Mouse (Mus musculus) ovary, postnatal 14 days (tissue): ENCODE data around the gene Msrb3.

ENCODE experiments used
- DNase-seq: peaks from one replicate; pipeline ENCODE4 v3.0.0; 2022; ENCODE audit warnings: low spot score

Gene Msrb3

GRCm38 (mm10) chr10:120898785-120899762, at the start of gene Msrb3:
TSS of gene Msrb3 (minus strand) at chr10:120899101.
- DNase-seq = peak; percentile 61

GRCm38 (mm10) chr10:120948461-120948860, 49.6 kb upstream of the Msrb3 start:
- no peak for DNase-seq

GRCm38 (mm10) chr10:120947842-120948241, 48.9 kb upstream of the Msrb3 start:
- no peak for DNase-seq

- DNase-seq = no peak
These were observed 47.9 kb upstream of the Msrb3 start for GRCm38 (mm10) chr10:120946847-120947246.

GRCm38 (mm10) chr10:120938904-120939208, 40.0 kb upstream of the Msrb3 start:
- DNase-seq = no peak

GRCm38 (mm10) chr10:120938077-120938903, 39.4 kb upstream of the Msrb3 start:
- no peak for DNase-seq

- no peak for DNase-seq
These were observed 30.6 kb upstream of the Msrb3 start for GRCm38 (mm10) chr10:120929536-120929935.

- DNase-seq = no peak
These were observed 29.3 kb upstream of the Msrb3 start for GRCm38 (mm10) chr10:120928183-120928582.

GRCm38 (mm10) chr10:120926156-120926555, 27.3 kb upstream of the Msrb3 start:
- DNase-seq = no peak

- no peak for DNase-seq
These were observed 22.6 kb upstream of the Msrb3 start for GRCm38 (mm10) chr10:120921501-120921900.

- no peak for DNase-seq
These were observed 21.7 kb upstream of the Msrb3 start for GRCm38 (mm10) chr10:120920604-120921003.

GRCm38 (mm10) chr10:120916250-120916649, 17.3 kb upstream of the Msrb3 start:
- no peak for DNase-seq

GRCm38 (mm10) chr10:120914948-120915631, 16.2 kb upstream of the Msrb3 start:
- DNase-seq = no peak

- no peak for DNase-seq
These were observed 15.4 kb upstream of the Msrb3 start for GRCm38 (mm10) chr10:120914286-120914685.

- DNase-seq = no peak
These were observed 14.9 kb upstream of the Msrb3 start for GRCm38 (mm10) chr10:120913796-120914195.

- DNase-seq = no peak
These were observed 13.1 kb upstream of the Msrb3 start for GRCm38 (mm10) chr10:120911971-120912370.

- DNase-seq = no peak
These were observed 10.1 kb upstream of the Msrb3 start for GRCm38 (mm10) chr10:120908776-120909574.

- no peak for DNase-seq
These were observed 5.8 kb upstream of the Msrb3 start for GRCm38 (mm10) chr10:120904676-120905075.

- DNase-seq = no peak
These were observed 5.1 kb upstream of the Msrb3 start for GRCm38 (mm10) chr10:120903843-120904468.

GRCm38 (mm10) chr10:120901746-120902145, 2.8 kb upstream of the Msrb3 start:
- DNase-seq = no peak

GRCm38 (mm10) chr10:120900096-120900495, 1.2 kb upstream of the Msrb3 start:
- DNase-seq = no peak
